Mouse (Mus musculus): ENCODE measurements around the gene Ccdc47.
"Not testable (repeated sequence)": the region's sequence is repeated elsewhere in the genome, so short reads cannot be mapped to it uniquely, and the experiment has no call there.

The Ccdc47 gene

GRCm38 (mm10) chr11:106215927-106216729 lies at the start of gene Ccdc47:
Gene Ccdc47 (minus strand): TSS chr11:106216344.
- peak; percentile 99 for DNase-seq (ENCODE audit: low read depth)

GRCm38 (mm10) chr11:106265570-106265969 lies 49.4 kb upstream of the Ccdc47 start:
- no peak for DNase-seq (ENCODE audit: low read depth)

GRCm38 (mm10) chr11:106264988-106265387 lies 48.8 kb upstream of the Ccdc47 start:
- no peak for DNase-seq (ENCODE audit: low read depth)

GRCm38 (mm10) chr11:106263963-106264362 lies 47.8 kb upstream of the Ccdc47 start:
- DNase-seq (ENCODE audit: low read depth), result no peak

- DNase-seq (ENCODE audit: low read depth), result no peak
These were observed 44.8 kb upstream of the Ccdc47 start for GRCm38 (mm10) chr11:106260826-106261450.

- DNase-seq (ENCODE audit: low read depth), result no peak
These were observed 40.6 kb upstream of the Ccdc47 start for GRCm38 (mm10) chr11:106256775-106257174.

- DNase-seq (ENCODE audit: low read depth), result peak; percentile 98
These were observed 39.7 kb upstream of the Ccdc47 start, which contains the start of the genes Ftsj3 and Psmc5 for GRCm38 (mm10) chr11:106255685-106256451. Gene Ftsj3 (minus strand): TSS chr11:106256079. Gene Psmc5 (plus strand): TSS chr11:106256154.

GRCm38 (mm10) chr11:106255174-106255573 lies 39.0 kb upstream of the Ccdc47 start:
- no peak for DNase-seq (ENCODE audit: low read depth)

GRCm38 (mm10) chr11:106254767-106255166 lies 38.6 kb upstream of the Ccdc47 start:
- peak; percentile 27 for DNase-seq (ENCODE audit: low read depth)

GRCm38 (mm10) chr11:106249326-106249725 lies 33.2 kb upstream of the Ccdc47 start:
- DNase-seq (ENCODE audit: low read depth), result no peak

GRCm38 (mm10) chr11:106246834-106247233 lies 30.7 kb upstream of the Ccdc47 start:
- DNase-seq (ENCODE audit: low read depth), result peak; percentile 51

- not testable (repeated sequence) for DNase-seq (ENCODE audit: low read depth)
These were observed 17.8 kb upstream of the Ccdc47 start for GRCm38 (mm10) chr11:106233978-106234377.

GRCm38 (mm10) chr11:106220603-106221002 lies 4.5 kb upstream of the Ccdc47 start:
- no peak for DNase-seq (ENCODE audit: low read depth)

- peak; percentile 97 for DNase-seq (ENCODE audit: low read depth)
These were observed 766 bp upstream of the Ccdc47 start, which contains the start of gene Ddx42 for GRCm38 (mm10) chr11:106216730-106217490. Gene Ddx42 (plus strand): TSS chr11:106216926.

- no peak for DNase-seq (ENCODE audit: low read depth)
These were observed 689 bp downstream of the Ccdc47 start for GRCm38 (mm10) chr11:106215450-106215859.

GRCm38 (mm10) chr11:106214856-106215255 lies 1.3 kb downstream of the Ccdc47 start:
- DNase-seq (ENCODE audit: low read depth), result no peak

GRCm38 (mm10) chr11:106212771-106213170 lies 3.4 kb downstream of the Ccdc47 start:
- DNase-seq (ENCODE audit: low read depth), result no peak

- no peak for DNase-seq (ENCODE audit: low read depth)
These were observed 14.1 kb downstream of the Ccdc47 start, which contains the start of gene Strada for GRCm38 (mm10) chr11:106202123-106202465. Gene Strada (minus strand): TSS chr11:106202168.

GRCm38 (mm10) chr11:106201337-106202122 lies 14.6 kb downstream of the Ccdc47 start:
- DNase-seq (ENCODE audit: low read depth), result peak; percentile 78

- peak; percentile 59 for DNase-seq (ENCODE audit: low read depth)
These were observed 15.4 kb downstream of the Ccdc47 start for GRCm38 (mm10) chr11:106200756-106201155.

GRCm38 (mm10) chr11:106199997-106200396 lies 16.1 kb downstream of the Ccdc47 start:
- peak; percentile 39 for DNase-seq (ENCODE audit: low read depth)
